8 mouse cellular contexts compared by ENCODE assay signal in genomic region chr17:6005638-6006471, GRCm38 (mm10).
DNase-seq lines count a peak whose midpoint lies in the region; ATAC-seq and TF ChIP-seq lines count a peak whose summit lies in the region.

No protein-coding gene starts in this region.

- intact Hi-C loops in heart, postnatal 14 days (cut with DNase I): no loop called here

- peaks cover 22% of the 10 kb centered on the region for H3K4me1 ChIP-seq in forebrain, embryonic 10.5 days
- H3K4me1 ChIP-seq in lung, postnatal 0 days (ENCODE audit: insufficient read depth, low read depth, low read length): peaks cover 10% of the 10 kb centered on the region; the same call in 1 of the 2 replicates

- peak; percentile 79; the same call in 1 of the 2 replicates for TF ChIP-seq EP300 in lung, postnatal 0 days (IDR thresholded peaks at IDR 0.05)

- DNase-seq in urinary bladder, adult 18-20 months (ENCODE audit: low spot score in 2 of 2): peak; percentile 44 to 73
- no peak for DNase-seq in urinary bladder, postnatal 10 days (ENCODE audit: low spot score)
- DNase-seq in forebrain, embryonic 10.5 days (ENCODE audit: extremely low spot score, low spot score): no peak
- peak; percentile 61 to 75 for DNase-seq in heart, postnatal 14 days
- DNase-seq in layer of hippocampus, adult 8-10 months (ENCODE audit: low spot score in 2 of 2): peak; percentile 62 to 74
- peak; percentile 98 for DNase-seq in lung, postnatal 0 days (ENCODE audit: low spot score)
- peak; percentile 20 for DNase-seq in ovary, postnatal 10 days (ENCODE audit: low spot score)
- DNase-seq in cerebellum, adult 11-12 months: no peak

- H3K9me3 ChIP-seq in forebrain, embryonic 10.5 days: no peaks in the 10 kb centered on the region
- no peaks in the 10 kb centered on the region for H3K9me3 ChIP-seq in lung, postnatal 0 days (ENCODE audit: low read length)

- ATAC-seq in lung, postnatal 0 days: peak; percentile 87

- H3K4me2 ChIP-seq in lung, postnatal 0 days (replicated peaks; ENCODE audit: low read depth, low read length): no peak overlapping the region

- peak overlapping the region; percentile 22 for H3K4me3 ChIP-seq in forebrain, embryonic 10.5 days
- no peak overlapping the region for H3K4me3 ChIP-seq in lung, postnatal 0 days (ENCODE audit: low read depth, low read length)

- peak; percentile 48 for TF ChIP-seq CTCF in lung, postnatal 0 days (IDR thresholded peaks at IDR 0.05)

- 0 out of 2 replicates have a peak overlapping the region, but pooled peaks have one; percentile 31 for H3K27ac ChIP-seq in forebrain, embryonic 10.5 days
- peak overlapping the region; percentile 88 for H3K27ac ChIP-seq in lung, postnatal 0 days (ENCODE audit: low read length)

- no peak overlapping the region for H3K9ac ChIP-seq in lung, postnatal 0 days (replicated peaks; ENCODE audit: low read depth)

- WGBS in forebrain, embryonic 10.5 days: 32% methylated on average over 14 of the region's 14 CpGs
- 13% methylated on average over 14 of the region's 14 CpGs for WGBS in lung, postnatal 0 days

- no peaks in the 10 kb centered on the region for H3K27me3 ChIP-seq in forebrain, embryonic 10.5 days (ENCODE audit: poor library complexity, severe bottlenecking)
- no peaks in the 10 kb centered on the region for H3K27me3 ChIP-seq in lung, postnatal 0 days (replicated peaks; ENCODE audit: insufficient read depth, low read length)

- H3K36me3 ChIP-seq in forebrain, embryonic 10.5 days (replicated peaks): no peaks in the 10 kb centered on the region
- H3K36me3 ChIP-seq in lung, postnatal 0 days (ENCODE audit: insufficient read depth, low read length): no peaks in the 10 kb centered on the region

Comparison
In these comparisons a context has a peak if more than half of its experiments do, and no peak if none do; other contexts are left out.
1. DNase-seq: peak in urinary bladder, adult 18-20 months (2 of 2), heart, postnatal 14 days (2 of 2), layer of hippocampus, adult 8-10 months (2 of 2), lung, postnatal 0 days (single experiment) and ovary, postnatal 10 days (single experiment); none in urinary bladder, postnatal 10 days (single experiment), forebrain, embryonic 10.5 days (single experiment) and cerebellum, adult 11-12 months (single experiment).